Mouse (Mus musculus) midbrain, embryonic 13.5 days (tissue): ENCODE data around the gene Fcgr4. TPM values are rescaled to one million over a fixed set of nuclear protein-coding genes. Genes with fewer than 3 reads are reported as not detected.
"Not testable (repeated sequence)": the region's sequence is repeated elsewhere in the genome, so short reads cannot be mapped to it uniquely, and the experiment has no call there.

Experiments
- ATAC-seq: fragments of 200-750 bp; cut with Nextera tagmentation; 2 replicates; pipeline ENCODE4 v1.8.0; 2017; ENCODE audit warnings: mild to moderate bottlenecking, moderate TSS enrichment, moderate library complexity
- H3K27ac ChIP-seq: fragments of 300-500 bp; sonication (generic); 2 replicates; pipeline ENCODE4 v1.5.1; 2015; ENCODE audit warnings: inconsistent platforms, mild to moderate bottlenecking, moderate library complexity
- H3K27me3 ChIP-seq: fragments of 300-500 bp; sonication (generic); 2 replicates; pipeline ENCODE4 v1.6.1; 2015; ENCODE audit warnings: mild to moderate bottlenecking, inconsistent platforms
- H3K36me3 ChIP-seq: fragments of 300-500 bp; sonication (generic); 2 replicates; pipeline ENCODE4 v1.6.1; 2015; ENCODE audit warnings: mild to moderate bottlenecking, inconsistent platforms
- H3K4me1 ChIP-seq: fragments of 300-500 bp; sonication (generic); replicated peaks from 2 replicates; pipeline ENCODE4 v1.6.1; 2015; ENCODE audit warnings: inconsistent platforms
- H3K4me2 ChIP-seq: fragments of 300-500 bp; sonication (generic); replicated peaks from 2 replicates; pipeline ENCODE4 v1.6.1; 2015; ENCODE audit warnings: moderate library complexity, mild to moderate bottlenecking, inconsistent platforms
- H3K4me3 ChIP-seq: fragments of 300-500 bp; sonication (generic); replicated peaks from 2 replicates; pipeline ENCODE4 v1.5.1; 2015; ENCODE audit warnings: mild to moderate bottlenecking, inconsistent platforms
- H3K9ac ChIP-seq: fragments of 300-500 bp; sonication (generic); replicated peaks from 2 replicates; pipeline ENCODE4 v1.6.1; 2015; ENCODE audit warnings: mild to moderate bottlenecking, inconsistent platforms
- H3K9me3 ChIP-seq: fragments of 300-500 bp; sonication (generic); 2 replicates; pipeline ENCODE4 v1.6.1; 2016; ENCODE audit warnings: mild to moderate bottlenecking, inconsistent platforms
- WGBS: fragments of 180-500 bp; shearing (Covaris S2); methylation state at CpG from one replicate; pipeline ENCODE4 v1.1.7; 2015; 5-methylcytosine and 5-hydroxymethylcytosine counted together
- polyA plus RNA-seq: library from polyadenylated mRNA; unstranded; fragments of >200 nt; fragmentation: Nextera tagmentation; extraction: Ambion mirVana; gene quantifications from 2 replicates; pipeline ENCODE4 v1.2.1, GENCODE M21; 2015

Fcgr4 gene
- polyA plus RNA-seq, 1 experiment from 2014 or later: not detected

DNA sequence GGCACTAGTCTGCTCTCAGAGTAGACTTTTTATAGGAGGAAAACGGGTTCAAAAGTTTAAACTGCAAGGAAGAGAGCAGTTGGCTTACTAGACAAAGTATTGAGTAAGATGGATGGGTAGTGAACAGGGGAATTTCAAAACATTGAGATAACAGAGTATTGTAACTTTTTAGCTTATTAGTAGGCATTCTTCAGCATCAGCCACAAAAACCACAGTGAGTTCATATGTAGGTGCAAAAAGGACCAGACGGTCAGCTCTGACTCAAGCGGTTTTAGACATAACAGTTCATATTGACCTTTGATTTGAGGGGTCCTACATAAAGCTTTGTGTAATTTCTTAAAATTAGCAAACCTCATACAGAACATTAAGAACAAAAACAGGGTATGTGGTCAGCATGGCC, 42.8 kb downstream of the Fcgr4 start:
- Histone ChIP-seq H3K27ac (no peak overlapping the region), H3K4me1 (peaks cover 9% of the 10 kb centered on the region), H3K4me3 (no peak overlapping the region), H3K36me3 (no peaks in the 10 kb centered on the region), H3K9me3 (0 out of 2 replicates have a peak, but pooled peaks cover 2% of the 10 kb centered on the region), H3K27me3 (peaks cover 34% of the 10 kb centered on the region), H3K9ac (no peak overlapping the region), H3K4me2 (no peak overlapping the region)
- ATAC-seq: no peak
- 94% methylated on average over 3 of the region's 3 CpGs for WGBS

DNA sequence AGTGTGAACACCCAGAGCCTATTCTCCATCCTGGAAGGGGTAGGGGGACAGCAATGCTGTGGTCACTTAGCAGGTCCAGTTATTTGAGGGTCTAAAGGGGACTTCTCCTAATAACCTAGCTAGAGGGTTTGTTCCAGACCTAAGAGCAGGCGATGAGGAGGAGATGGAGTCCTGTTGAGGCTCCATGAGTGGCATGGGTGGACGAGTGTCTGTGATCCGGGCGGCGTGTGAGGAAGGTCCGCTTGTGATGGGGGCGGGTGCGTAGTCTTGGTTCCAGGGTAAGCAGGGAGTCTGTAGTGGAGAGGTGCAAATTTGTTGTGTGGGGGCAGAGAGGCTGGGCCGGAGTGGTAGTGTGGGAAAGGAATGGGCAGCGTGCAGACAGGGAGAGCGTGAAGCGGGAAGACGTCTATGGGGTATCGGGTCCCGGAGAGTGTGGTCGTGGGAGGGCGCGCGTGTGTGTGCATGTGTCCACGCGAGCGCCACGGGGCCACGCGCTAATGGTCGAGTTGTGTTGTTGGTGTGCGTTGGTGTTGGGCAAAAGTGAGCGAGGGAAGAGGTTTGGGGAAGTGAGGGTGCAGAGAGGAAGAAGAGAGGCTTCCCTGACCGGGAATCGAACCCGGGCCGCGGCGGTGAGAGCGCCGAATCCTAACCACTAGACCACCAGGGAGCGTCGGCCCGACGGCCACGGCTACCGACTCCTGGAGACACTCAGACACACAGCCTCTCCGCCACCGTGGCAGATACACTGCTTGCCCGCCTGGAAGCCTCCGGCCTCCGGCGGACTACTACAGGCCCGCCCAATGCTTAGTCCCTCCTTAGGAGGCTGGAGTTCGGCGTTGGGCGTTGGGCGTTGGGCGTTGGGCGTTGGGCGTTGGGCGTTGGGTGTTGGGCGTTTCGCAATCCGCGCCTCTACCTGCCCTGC, 45.1 kb downstream of the Fcgr4 start:
- not testable (repeated sequence) for H3K9me3 ChIP-seq, H3K27ac ChIP-seq, H3K36me3 ChIP-seq, H3K4me1 ChIP-seq, H3K9ac ChIP-seq
- peak overlapping the region; percentile 47 for H3K4me2 ChIP-seq
- WGBS: 9% methylated on average over 40 of the region's 61 CpGs
- peak; percentile 79 for ATAC-seq
- peak overlapping the region; percentile 36 for H3K4me3 ChIP-seq
- peaks cover 40% of the 10 kb centered on the region for H3K27me3 ChIP-seq

GRCm38 (mm10) chr1:171064491-171065242, 45.9 kb downstream of the Fcgr4 start, which contains the start of gene Fcgr3:
Gene Fcgr3 (minus strand): TSS chr1:171064935.
- peaks cover 42% of the 10 kb centered on the region for H3K27me3 ChIP-seq
- 1% methylated on average over 45 of the region's 75 CpGs for WGBS
- not testable (repeated sequence) for H3K9ac ChIP-seq, H3K9me3 ChIP-seq, H3K27ac ChIP-seq, H3K4me1 ChIP-seq, H3K36me3 ChIP-seq
- H3K4me3 ChIP-seq: peak within 1 kb of the TSS; percentile 36
- H3K4me2 ChIP-seq: peak within 1 kb of the TSS; percentile 48
- ATAC-seq: peak; percentile 59

- not testable (repeated sequence) for H3K9me3 ChIP-seq, H3K27ac ChIP-seq, H3K4me1 ChIP-seq, H3K9ac ChIP-seq, H3K36me3 ChIP-seq
- Histone ChIP-seq H3K4me3 (peak overlapping the region; percentile 33), H3K27me3 (peaks cover 46% of the 10 kb centered on the region), H3K4me2 (peak overlapping the region; percentile 47)
- ATAC-seq: peak; percentile 34
- under 1% methylated on average over 24 of the region's 35 CpGs for WGBS
Observed at GRCm38 (mm10) chr1:171065243-171065587, 46.5 kb downstream of the Fcgr4 start.

- Histone ChIP-seq H3K27me3 (peaks cover 47% of the 10 kb centered on the region), H3K4me2 (peak overlapping the region; percentile 48), H3K4me3 (peak overlapping the region; percentile 34)
- not testable (repeated sequence) for H3K4me1 ChIP-seq, H3K36me3 ChIP-seq, H3K9me3 ChIP-seq, H3K9ac ChIP-seq, H3K27ac ChIP-seq
- peak; percentile 34 for ATAC-seq
- WGBS: 6% methylated on average over 30 of the region's 45 CpGs
Observed at GRCm38 (mm10) chr1:171065768-171066167, 47.0 kb downstream of the Fcgr4 start.

GRCm38 (mm10) chr1:171066583-171066982, 47.9 kb downstream of the Fcgr4 start:
- H3K9me3 ChIP-seq, H3K4me2 ChIP-seq, H3K4me3 ChIP-seq, H3K36me3 ChIP-seq, H3K27ac ChIP-seq, H3K9ac ChIP-seq, H3K4me1 ChIP-seq: not testable (repeated sequence)
- ATAC-seq: peak; percentile 21; the same call in 1 of the 2 replicates
- 11% methylated on average over 4 of the region's 10 CpGs for WGBS
- peaks cover 53% of the 10 kb centered on the region for H3K27me3 ChIP-seq

DNA sequence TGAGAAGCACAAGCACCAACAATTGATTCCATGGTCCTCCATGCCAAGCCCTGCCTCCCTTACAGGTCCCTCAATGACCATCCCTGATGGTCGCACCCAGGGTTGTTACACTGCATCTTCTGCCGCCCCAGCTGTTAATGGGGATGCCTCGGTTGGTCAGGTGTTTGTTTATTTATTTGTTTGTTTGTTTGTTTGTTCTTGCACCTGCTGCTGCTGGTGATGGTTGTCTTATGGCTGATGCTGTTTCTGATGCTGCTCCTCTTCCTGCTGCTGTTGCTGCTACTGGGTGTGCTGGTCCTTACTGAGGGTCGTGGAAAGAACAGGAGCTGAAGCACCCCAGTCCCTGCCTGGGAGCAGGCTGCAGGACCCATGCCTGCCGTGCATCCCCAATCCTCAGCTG, 49.2 kb downstream of the Fcgr4 start:
- H3K9ac ChIP-seq, H3K4me2 ChIP-seq, H3K4me3 ChIP-seq, ATAC-seq, H3K4me1 ChIP-seq, H3K27ac ChIP-seq, H3K9me3 ChIP-seq, H3K36me3 ChIP-seq: not testable (repeated sequence)
- H3K27me3 ChIP-seq: peaks cover 50% of the 10 kb centered on the region
- WGBS: 45% methylated on average over 5 of the region's 5 CpGs

DNA sequence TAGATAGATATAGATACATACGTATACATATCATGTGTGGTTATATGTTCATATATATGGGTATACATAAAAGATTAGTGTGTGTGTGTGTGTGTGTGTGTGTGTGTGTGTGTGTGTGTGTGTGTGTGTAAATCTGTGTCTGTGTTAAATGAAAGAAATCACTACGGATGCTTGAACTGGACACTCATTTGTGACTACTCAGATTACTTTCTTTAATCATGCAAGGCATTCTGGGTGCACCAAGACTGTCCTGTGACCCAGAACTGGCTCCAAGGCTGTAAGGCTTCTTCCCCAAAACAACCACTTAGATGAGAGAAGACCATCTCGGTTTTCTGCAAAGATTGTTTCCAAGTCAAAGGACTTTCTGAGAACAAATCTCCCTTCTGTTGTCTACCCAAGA, 50.8 kb downstream of the Fcgr4 start:
- not testable (repeated sequence) for H3K9ac ChIP-seq, ATAC-seq, H3K27ac ChIP-seq, H3K9me3 ChIP-seq, H3K4me3 ChIP-seq, H3K36me3 ChIP-seq, H3K4me1 ChIP-seq, H3K4me2 ChIP-seq
- peaks cover 46% of the 10 kb centered on the region for H3K27me3 ChIP-seq
- WGBS: 69% methylated on average over 3 of the region's 3 CpGs

GRCm38 (mm10) chr1:171070879-171071278, 52.2 kb downstream of the Fcgr4 start:
- Histone ChIP-seq H3K27me3 (peaks cover 39% of the 10 kb centered on the region), H3K4me3 (0 out of 2 replicates have a peak overlapping the region, but pooled peaks have one; percentile 6)
- not testable (repeated sequence) for H3K36me3 ChIP-seq, H3K9me3 ChIP-seq, H3K4me1 ChIP-seq, H3K27ac ChIP-seq, H3K4me2 ChIP-seq, H3K9ac ChIP-seq, ATAC-seq
- WGBS: 21% methylated on average over 14 of the region's 16 CpGs

- H3K4me1 ChIP-seq, H3K4me3 ChIP-seq, H3K4me2 ChIP-seq, H3K36me3 ChIP-seq, H3K9me3 ChIP-seq, H3K9ac ChIP-seq, H3K27ac ChIP-seq: not testable (repeated sequence)
- peaks cover 35% of the 10 kb centered on the region for H3K27me3 ChIP-seq
- ATAC-seq: peak; percentile 59
- no CpG with 5 or more reads among the region's 35 CpGs for WGBS
Observed at GRCm38 (mm10) chr1:171071726-171072125, 53.0 kb downstream of the Fcgr4 start.

GRCm38 (mm10) chr1:171072217-171072616, 53.5 kb downstream of the Fcgr4 start:
- not testable (repeated sequence) for H3K27ac ChIP-seq, H3K36me3 ChIP-seq, H3K4me2 ChIP-seq, H3K9ac ChIP-seq, H3K4me3 ChIP-seq, H3K9me3 ChIP-seq, H3K4me1 ChIP-seq
- peak; percentile 38 for ATAC-seq
- no CpG with 5 or more reads among the region's 45 CpGs for WGBS
- peaks cover 37% of the 10 kb centered on the region for H3K27me3 ChIP-seq

GRCm38 (mm10) chr1:171074283-171074682, 55.6 kb downstream of the Fcgr4 start:
- H3K4me1 ChIP-seq, H3K4me3 ChIP-seq, H3K9ac ChIP-seq, H3K36me3 ChIP-seq, H3K9me3 ChIP-seq, H3K4me2 ChIP-seq, H3K27ac ChIP-seq: not testable (repeated sequence)
- ATAC-seq: peak; percentile 12; the same call in 1 of the 2 replicates
- 23% methylated on average over 5 of the region's 10 CpGs for WGBS
- H3K27me3 ChIP-seq: peaks cover 45% of the 10 kb centered on the region
